Mouse (Mus musculus) hindbrain, embryonic 16.5 days (tissue): Measurements from ENCODE around the gene Adgb. TPM values are rescaled to one million over a fixed set of nuclear protein-coding genes. Genes with fewer than 3 reads are reported as not detected.
A peak's percentile ranks its signal among the peaks of the same experiment; 100 is the strongest.

Experiments
- ATAC-seq: fragments of 200-750 bp; cut with Nextera tagmentation; 2 replicates; pipeline ENCODE4 v1.8.0; 2017; ENCODE audit warnings: moderate TSS enrichment, moderate library complexity
- H3K27ac ChIP-seq: fragments of 300-500 bp; sonication (generic); 2 replicates; pipeline ENCODE4 v1.5.1; 2014; ENCODE audit warnings: low read depth, mild to moderate bottlenecking, control low read depth, low read length, moderate library complexity
- H3K27me3 ChIP-seq: fragments of 300-500 bp; sonication (generic); replicated peaks from 2 replicates; pipeline ENCODE4 v1.6.1; 2014; ENCODE audit warnings: low read length; ENCODE audit not compliant: control insufficient read depth, insufficient read depth
- H3K36me3 ChIP-seq: fragments of 300-500 bp; sonication (generic); 2 replicates; pipeline ENCODE4 v1.6.1; 2014; ENCODE audit warnings: mild to moderate bottlenecking, low read length, moderate library complexity, mixed read lengths; ENCODE audit not compliant: control insufficient read depth, insufficient read depth
- H3K4me1 ChIP-seq: fragments of 300-500 bp; sonication (generic); 2 replicates; pipeline ENCODE4 v1.6.1; 2014; ENCODE audit warnings: low read depth, low read length; ENCODE audit not compliant: control insufficient read depth, insufficient read depth
- H3K4me2 ChIP-seq: fragments of 300-500 bp; sonication (generic); 2 replicates; pipeline ENCODE4 v1.6.1; 2014; ENCODE audit warnings: mild to moderate bottlenecking, low read length, control low read depth, moderate library complexity
- H3K4me3 ChIP-seq: fragments of 300-500 bp; sonication (generic); 2 replicates; pipeline ENCODE4 v1.5.1; 2014; ENCODE audit warnings: mild to moderate bottlenecking, low read length, control low read depth, moderate library complexity
- H3K9ac ChIP-seq: fragments of 300-500 bp; sonication (generic); 2 replicates; pipeline ENCODE4 v1.6.1; 2014; ENCODE audit warnings: low read depth, mild to moderate bottlenecking, control low read depth, low read length, moderate library complexity
- H3K9me3 ChIP-seq: fragments of 300-500 bp; sonication (generic); 2 replicates; pipeline ENCODE4 v1.6.1; 2014; ENCODE audit warnings: mild to moderate bottlenecking, low read length, moderate library complexity; ENCODE audit not compliant: control insufficient read depth
- WGBS: fragments of 180-500 bp; shearing (Covaris S2); extraction: QIAGEN DNeasy Blood & Tissue Kit; methylation state at CpG from one replicate; pipeline ENCODE4 v1.1.7; 2014; 5-methylcytosine and 5-hydroxymethylcytosine counted together
- polyA plus RNA-seq: library from polyadenylated mRNA; unstranded; fragments of >200 nt; fragmentation: Nextera tagmentation; extraction: Ambion mirVana; gene quantifications from 2 replicates; pipeline ENCODE4 v1.2.1, GENCODE M21; 2015

Gene Adgb
- polyA plus RNA-seq, 1 experiment from 2014 or later, result 0.31 TPM

DNA sequence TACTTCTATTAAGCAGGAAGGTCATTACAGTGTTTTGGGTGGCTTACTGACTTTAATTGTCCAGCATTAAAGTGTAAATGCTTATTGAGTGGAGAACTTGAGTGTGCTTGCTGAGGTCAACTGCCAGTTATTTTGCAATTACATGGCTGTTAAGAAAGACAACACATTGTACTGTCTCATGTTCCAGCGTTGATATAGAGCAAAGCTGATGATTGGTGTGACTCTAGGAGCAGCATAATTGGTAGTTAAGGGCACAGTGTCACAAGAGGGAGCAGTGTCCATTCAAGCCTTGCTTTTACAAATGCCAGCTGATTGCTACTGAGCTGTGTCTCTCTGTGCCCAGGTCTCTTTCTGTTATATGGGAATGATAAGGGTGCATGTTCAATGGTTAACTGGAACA is 97.5 kb downstream of the Adgb start:
- Histone ChIP-seq H3K9me3 (no peaks in the 10 kb centered on the region), H3K27ac (no peak overlapping the region), H3K9ac (no peak overlapping the region), H3K4me2 (no peak overlapping the region), H3K4me3 (no peak overlapping the region), H3K36me3 (no peaks in the 10 kb centered on the region), H3K4me1 (no peaks in the 10 kb centered on the region), H3K27me3 (no peaks in the 10 kb centered on the region)
- ATAC-seq, result no peak
- WGBS, result 54% methylated on average over 1 of the region's 1 CpGs

DNA sequence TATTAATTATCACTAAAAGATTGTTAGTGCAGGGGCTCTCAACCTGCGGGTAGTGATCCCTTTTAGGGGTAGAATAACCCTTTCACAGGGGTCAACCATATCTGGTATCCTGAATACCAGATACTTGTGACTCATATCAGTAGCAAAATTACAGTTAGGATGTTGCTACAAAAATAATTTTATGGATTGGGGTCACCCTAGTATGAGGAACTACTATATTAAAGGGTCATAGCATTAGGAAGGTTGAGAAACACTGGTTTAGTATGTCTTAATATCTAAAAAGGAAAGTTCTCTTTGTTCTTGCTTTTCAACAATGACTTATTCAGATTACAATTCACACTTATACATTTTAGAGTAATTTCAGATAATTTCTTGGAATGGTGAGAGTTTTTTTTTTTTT is 108.1 kb downstream of the Adgb start:
- Histone ChIP-seq H3K27me3 (no peaks in the 10 kb centered on the region), H3K4me1 (no peaks in the 10 kb centered on the region), H3K9ac (no peak overlapping the region), H3K9me3 (no peaks in the 10 kb centered on the region), H3K27ac (no peak overlapping the region), H3K4me2 (no peak overlapping the region), H3K36me3 (no peaks in the 10 kb centered on the region), H3K4me3 (no peak overlapping the region)
- WGBS, result 72% methylated on average over 1 of the region's 1 CpGs
- no peak for ATAC-seq

DNA sequence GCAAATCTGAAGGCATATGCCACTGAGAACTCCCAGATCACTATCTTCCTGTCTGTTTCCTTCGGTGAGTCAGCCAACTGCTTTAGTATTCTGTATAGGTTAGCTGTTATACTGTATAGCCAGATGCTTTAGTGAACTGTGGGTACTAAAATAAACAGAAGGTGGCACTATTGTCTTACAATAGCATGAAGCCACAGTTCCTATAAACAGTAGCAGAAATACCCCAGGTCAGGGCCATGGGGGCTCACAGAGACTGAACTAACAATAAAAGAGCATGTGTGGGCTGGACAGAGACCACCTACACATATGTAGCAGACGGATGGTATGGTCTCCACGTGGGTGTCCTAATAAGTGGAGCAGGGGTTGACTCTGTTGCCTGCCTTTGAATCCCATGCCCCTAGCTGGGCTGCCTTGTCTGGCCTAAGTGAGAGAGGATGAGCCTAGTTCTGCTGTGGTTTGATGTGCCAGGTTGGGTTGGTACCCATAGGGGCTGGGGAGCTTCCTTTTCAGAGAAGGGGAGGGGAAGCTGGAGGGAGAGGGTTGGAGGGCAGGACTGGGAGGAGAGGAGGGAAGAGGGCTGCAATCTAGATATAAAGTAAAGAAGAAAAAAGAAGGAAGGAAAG is 116.4 kb downstream of the Adgb start:
- H3K4me2 ChIP-seq, result no peak overlapping the region
- H3K36me3 ChIP-seq, result no peaks in the 10 kb centered on the region
- ATAC-seq, result peak; percentile 93
- H3K27ac ChIP-seq, result no peak overlapping the region
- H3K9ac ChIP-seq, result no peak overlapping the region
- no peaks in the 10 kb centered on the region for H3K4me1 ChIP-seq
- 13% methylated on average over 3 of the region's 3 CpGs for WGBS
- no peaks in the 10 kb centered on the region for H3K9me3 ChIP-seq
- H3K27me3 ChIP-seq, result no peaks in the 10 kb centered on the region
- H3K4me3 ChIP-seq, result no peak overlapping the region

DNA sequence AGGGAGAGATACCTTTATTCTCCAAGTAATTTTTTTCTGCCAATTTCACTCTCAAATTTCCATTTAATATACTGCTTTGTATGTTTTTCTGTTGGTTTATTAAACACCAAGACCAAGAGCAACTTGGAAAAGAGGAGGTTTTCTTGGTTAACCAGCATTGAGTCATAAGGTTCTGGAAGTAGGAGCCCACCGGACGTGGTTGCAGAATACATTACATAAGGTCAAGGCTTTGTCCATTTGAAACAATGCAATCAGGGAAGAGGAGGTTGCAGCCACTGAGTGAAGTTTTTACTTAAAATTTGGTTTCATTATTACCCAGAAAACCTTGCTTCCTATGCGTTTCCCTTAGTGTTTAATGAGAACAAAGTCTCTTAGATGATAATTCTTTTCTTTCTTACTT is 119.9 kb downstream of the Adgb start:
- Histone ChIP-seq H3K4me1 (no peaks in the 10 kb centered on the region), H3K36me3 (no peaks in the 10 kb centered on the region), H3K4me2 (no peak overlapping the region), H3K9me3 (no peaks in the 10 kb centered on the region), H3K27me3 (no peaks in the 10 kb centered on the region), H3K9ac (no peak overlapping the region), H3K27ac (no peak overlapping the region), H3K4me3 (no peak overlapping the region)
- 86% methylated on average over 3 of the region's 3 CpGs for WGBS
- ATAC-seq, result no peak

DNA sequence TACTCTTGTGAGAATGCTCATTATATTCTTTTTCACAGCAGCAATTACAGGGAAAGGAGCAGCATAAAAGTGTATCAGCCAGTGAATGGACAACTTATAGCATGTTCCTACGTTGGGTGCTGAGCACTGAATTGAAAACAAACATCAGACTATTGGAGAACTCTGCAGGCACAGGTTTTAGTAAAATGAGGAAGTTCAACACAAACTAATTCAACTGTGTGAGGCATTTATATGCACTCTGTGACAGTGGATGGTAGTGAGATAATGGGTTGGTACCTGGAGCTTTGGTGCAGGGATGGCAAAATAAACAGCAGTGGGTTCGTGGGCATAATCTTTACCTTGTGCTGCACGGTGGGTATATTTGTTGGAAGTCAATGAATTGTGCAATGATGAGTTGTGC is 121.6 kb downstream of the Adgb start:
- Histone ChIP-seq H3K9me3 (no peaks in the 10 kb centered on the region), H3K27ac (no peak overlapping the region), H3K36me3 (no peaks in the 10 kb centered on the region), H3K27me3 (no peaks in the 10 kb centered on the region), H3K4me1 (no peaks in the 10 kb centered on the region), H3K4me3 (no peak overlapping the region), H3K4me2 (no peak overlapping the region), H3K9ac (no peak overlapping the region)
- WGBS, result 82% methylated on average over 3 of the region's 3 CpGs
- ATAC-seq, result no peak

DNA sequence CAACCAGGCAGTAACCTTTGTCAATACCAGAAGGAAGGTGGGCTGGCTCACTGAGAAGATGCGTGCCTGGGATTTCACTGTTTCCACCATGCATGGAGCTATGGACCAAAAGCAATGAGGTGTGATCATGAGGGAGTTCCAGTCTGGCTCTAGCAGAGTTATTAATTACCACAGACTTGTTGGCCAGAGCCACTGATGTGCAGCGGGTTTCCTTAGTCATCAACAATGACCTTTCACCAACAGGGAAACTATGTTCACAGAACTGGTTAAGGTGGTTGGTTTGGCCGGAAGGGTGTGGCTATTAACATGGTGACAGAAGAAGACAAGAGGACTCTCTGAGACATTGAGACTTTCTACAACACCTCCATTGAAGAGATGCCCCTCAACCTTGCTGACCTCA is 128.2 kb downstream of the Adgb start:
- ATAC-seq, result no peak
- no peaks in the 10 kb centered on the region for H3K36me3 ChIP-seq
- H3K27me3 ChIP-seq, result no peaks in the 10 kb centered on the region
- H3K4me1 ChIP-seq, result no peaks in the 10 kb centered on the region
- H3K27ac ChIP-seq, result no peak overlapping the region
- no peak overlapping the region for H3K9ac ChIP-seq
- H3K4me3 ChIP-seq, result no peak overlapping the region
- H3K4me2 ChIP-seq, result no peak overlapping the region
- H3K9me3 ChIP-seq, result no peaks in the 10 kb centered on the region
- WGBS, result 92% methylated on average over 3 of the region's 3 CpGs

DNA sequence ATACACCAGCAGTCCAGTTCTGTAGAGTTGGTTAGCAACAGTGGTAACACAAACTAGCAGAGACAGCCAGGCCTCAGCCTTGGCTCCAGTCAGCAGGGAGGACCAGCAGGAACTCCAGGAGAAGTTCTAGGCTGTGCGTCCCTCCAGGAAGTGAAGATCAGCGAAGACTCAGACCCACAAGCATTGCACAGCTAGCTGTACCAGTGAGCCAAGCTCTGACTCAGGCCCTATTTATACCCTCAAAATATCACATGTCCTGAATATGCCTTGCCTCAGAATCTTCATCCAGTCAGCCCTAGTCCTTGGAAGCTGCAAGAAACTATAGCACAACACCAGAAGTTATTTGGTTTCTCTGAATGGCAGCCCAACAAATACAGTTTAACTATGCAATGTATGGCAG is 146.6 kb downstream of the Adgb start:
- no peaks in the 10 kb centered on the region for H3K9me3 ChIP-seq
- WGBS, result 92% methylated on average over 2 of the region's 2 CpGs
- H3K4me3 ChIP-seq, result no peak overlapping the region
- H3K27me3 ChIP-seq, result no peaks in the 10 kb centered on the region
- peaks cover 3% of the 10 kb centered on the region for H3K4me1 ChIP-seq
- H3K36me3 ChIP-seq, result no peaks in the 10 kb centered on the region
- H3K27ac ChIP-seq, result no peak overlapping the region
- H3K4me2 ChIP-seq, result no peak overlapping the region
- ATAC-seq, result no peak
- H3K9ac ChIP-seq, result no peak overlapping the region

DNA sequence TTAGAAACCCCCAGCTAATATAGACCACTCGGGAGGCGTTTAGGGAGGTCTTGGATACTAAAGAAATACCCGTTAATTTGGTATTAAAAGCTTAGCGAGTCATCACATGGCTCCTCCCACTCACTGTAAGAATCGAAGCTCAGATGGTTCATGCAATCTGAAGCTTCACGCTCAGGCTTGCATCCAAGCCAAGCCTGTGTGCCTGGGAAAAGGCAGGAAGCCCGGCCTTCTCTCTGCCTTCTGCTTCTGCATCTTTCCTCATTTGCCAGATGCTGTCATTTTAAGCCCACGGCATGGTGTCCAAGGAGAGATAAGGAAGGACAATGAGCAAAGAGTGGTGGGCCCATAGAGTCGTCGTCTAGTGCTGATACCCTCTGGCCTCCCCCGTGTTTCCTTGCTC is 149.2 kb downstream of the Adgb start:
- no peak for ATAC-seq

DNA sequence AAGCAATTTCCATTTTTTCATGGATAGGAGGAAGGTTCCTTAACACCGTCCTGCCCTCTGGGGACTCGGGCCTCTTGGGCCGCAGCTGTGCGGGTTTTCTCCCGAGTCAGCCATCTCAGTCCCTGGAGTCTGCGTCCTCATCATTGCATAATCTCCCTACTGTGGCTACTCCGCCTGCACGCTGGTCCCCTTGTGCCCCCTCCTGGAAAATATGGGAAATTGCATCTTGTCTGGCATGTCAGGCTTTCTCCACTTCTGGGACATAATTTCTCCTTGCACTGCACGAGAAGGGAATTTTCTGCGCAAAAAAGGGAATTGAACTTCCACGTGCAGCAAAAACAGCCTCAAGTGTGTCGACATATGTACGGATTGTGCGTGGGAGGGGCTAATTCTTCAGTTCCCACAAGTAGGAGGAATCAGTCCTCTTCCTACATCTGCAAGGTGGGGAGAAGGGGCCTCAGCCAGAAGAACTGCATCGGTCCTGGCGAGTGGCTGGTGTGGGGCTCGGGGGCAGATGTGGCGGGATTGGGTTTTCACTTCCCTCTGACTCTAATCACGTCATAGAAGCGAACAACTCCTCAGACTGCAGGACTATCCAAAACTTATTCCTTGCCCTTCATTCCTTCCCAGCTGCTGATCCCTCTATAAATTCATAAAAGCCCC is 150.9 kb downstream of the Adgb start:
- Histone ChIP-seq H3K9me3 (no peaks in the 10 kb centered on the region), H3K27ac (no peak overlapping the region), H3K4me2 (peak overlapping the region; percentile 70), H3K36me3 (no peaks in the 10 kb centered on the region), H3K9ac (peak overlapping the region; percentile 53; the same call in 1 of the 2 replicates), H3K4me3 (peak overlapping the region; percentile 38), H3K4me1 (peaks cover 5% of the 10 kb centered on the region), H3K27me3 (no peaks in the 10 kb centered on the region)
- ATAC-seq, result peak; percentile 96
- 11% methylated on average over 20 of the region's 20 CpGs for WGBS

More for the DNA sequence above, 149.2 kb downstream of the Adgb start:
- no peak overlapping the region for H3K27ac ChIP-seq
- H3K27me3 ChIP-seq, result no peaks in the 10 kb centered on the region
- H3K9me3 ChIP-seq, result no peaks in the 10 kb centered on the region
- H3K4me2 ChIP-seq, result no peak overlapping the region
- H3K9ac ChIP-seq, result no peak overlapping the region
- no peak overlapping the region for H3K4me3 ChIP-seq
- WGBS, result 87% methylated on average over 11 of the region's 11 CpGs
- H3K36me3 ChIP-seq, result no peaks in the 10 kb centered on the region
- H3K4me1 ChIP-seq, result peaks cover 5% of the 10 kb centered on the region
